Mouse (Mus musculus) CH12.LX (cell line): ENCODE data around the gene Ttc16. TPM values are rescaled to one million over a fixed set of nuclear protein-coding genes. Genes with fewer than 3 reads are reported as not detected.
A peak's percentile ranks its signal among the peaks of the same experiment; 100 is the strongest.

ENCODE experiments used
- DNase-seq: peaks from one replicate; pipeline ENCODE4 v3.0.0-alpha.2; 2013; ENCODE audit errors: extremely low read depth
- H3K27ac ChIP-seq: 2 replicates; pipeline ENCODE4 v1.5.1; 2012; ENCODE audit warnings: low read depth, mild to moderate bottlenecking, control low read depth, moderate library complexity; ENCODE audit not compliant: insufficient read depth
- H3K27me3 ChIP-seq: replicated peaks from 2 replicates; pipeline ENCODE3; 2012; ENCODE audit warnings: inconsistent platforms
- H3K36me3 ChIP-seq, 2 experiments: replicated peaks in 1 of 2; 2 replicates each; pipeline versions ENCODE3 to v1.6.1; 2012; ENCODE audit warnings: inconsistent platforms in 1 of 2, low read length in 1 of 2, mild to moderate bottlenecking in 1 of 2, mixed read lengths in 1 of 2, moderate library complexity in 1 of 2; ENCODE audit not compliant: control insufficient read depth in 1 of 2, insufficient read depth in 1 of 2
- H3K4me1 ChIP-seq, 2 experiments: 2 replicates each; pipeline ENCODE4 v1.6.1; 2012; ENCODE audit warnings: inconsistent platforms in 1 of 2, moderate library complexity in 1 of 2; ENCODE audit not compliant: insufficient read depth in 2 of 2, control insufficient read depth in 1 of 2
- H3K4me2 ChIP-seq: 2 replicates; pipeline ENCODE4 v1.6.1; 2012; ENCODE audit warnings: low read depth, mild to moderate bottlenecking, control low read depth; ENCODE audit not compliant: poor library complexity, insufficient read depth, severe bottlenecking
- H3K4me3 ChIP-seq, 3 experiments: fragments of 150-350 bp in 1 of 3; sonication (generic) in 1 of 3; replicated peaks in 1 of 3; 2 replicates each; pipeline versions ENCODE3 to v1.5.1; 2011 to 2012; ENCODE audit warnings: low read depth in 2 of 3, low read length in 2 of 3, mild to moderate bottlenecking in 2 of 3, moderate library complexity in 2 of 3, control low read depth in 1 of 3, improper control_type of control experiment in 1 of 3, inconsistent platforms in 1 of 3, mixed read lengths in 1 of 3; ENCODE audit not compliant: poor library complexity in 1 of 3
- H3K79me2 ChIP-seq: replicated peaks from 2 replicates; pipeline ENCODE4 v1.6.1; 2012; ENCODE audit warnings: mild to moderate bottlenecking, moderate library complexity; ENCODE audit not compliant: control insufficient read depth, poor library complexity, insufficient read depth, severe bottlenecking; ENCODE audit errors: extremely low read depth
- H3K9ac ChIP-seq: 2 replicates; pipeline ENCODE4 v1.6.1; 2012; ENCODE audit warnings: low read depth, mild to moderate bottlenecking, control low read depth, moderate library complexity; ENCODE audit not compliant: insufficient read depth
- H3K9me3 ChIP-seq: replicated peaks from 2 replicates; pipeline ENCODE3; 2012; ENCODE audit warnings: low read length, inconsistent platforms, mixed read lengths
- CTCF ChIP-seq, 2 experiments: IDR thresholded peaks in 1 of 2; conservative IDR thresholded peaks in 1 of 2; 2 replicates each; pipeline ENCODE4 v1.5.1; 2011 to 2012; ENCODE audit warnings: low read depth in 2 of 2, low read length in 2 of 2, improper control_type of control experiment in 1 of 2, inconsistent platforms in 1 of 2, mild to moderate bottlenecking in 1 of 2, moderate library complexity in 1 of 2
- EP300 ChIP-seq: IDR thresholded peaks from 2 replicates; pipeline ENCODE4 v1.6.1; 2011; ENCODE audit warnings: low read length, improper control_type of control experiment
- ETS1 ChIP-seq: conservative IDR thresholded peaks from 2 replicates; pipeline ENCODE4 v1.6.1; 2012; ENCODE audit warnings: low read depth, mild to moderate bottlenecking, inconsistent platforms, low read length, improper control_type of control experiment, moderate library complexity
- JUN ChIP-seq: IDR thresholded peaks from 2 replicates; pipeline ENCODE4 v1.6.1; 2011; ENCODE audit warnings: low read depth, mild to moderate bottlenecking, low read length, improper control_type of control experiment, moderate library complexity; ENCODE audit not compliant: insufficient read depth
- JUND ChIP-seq: conservative IDR thresholded peaks from 2 replicates; pipeline ENCODE4 v1.6.1; 2011; ENCODE audit warnings: low read depth, low read length, improper control_type of control experiment
- MAFK ChIP-seq: IDR thresholded peaks from 2 replicates; pipeline ENCODE4 v1.6.1; 2011; ENCODE audit warnings: low read length, improper control_type of control experiment; ENCODE audit not compliant: insufficient replicate concordance
- MXI1 ChIP-seq: IDR thresholded peaks from 2 replicates; pipeline ENCODE4 v1.6.1; 2011; ENCODE audit warnings: mild to moderate bottlenecking, low read depth, low read length, improper control_type of control experiment
- SMC3 ChIP-seq: IDR thresholded peaks from 2 replicates; pipeline ENCODE4 v1.6.1; 2011; ENCODE audit warnings: low read depth, low read length, improper control_type of control experiment
- UBTF ChIP-seq: IDR thresholded peaks from 2 replicates; pipeline ENCODE4 v1.6.1; 2012; ENCODE audit warnings: low read depth, mild to moderate bottlenecking, inconsistent platforms, low read length, improper control_type of control experiment, moderate library complexity
- USF1 ChIP-seq: IDR thresholded peaks from 2 replicates; pipeline ENCODE4 v1.6.1; 2014; ENCODE audit warnings: low read depth, mild to moderate bottlenecking, inconsistent platforms, low read length, improper control_type of control experiment
- dilution Hi-C: fragments of 300-500 bp; cut with MboI; formaldehyde crosslinking; loops from 2 replicates; pipeline ENCODE4 v1.14.3; 2020; ENCODE audit warnings: low sequenced_read_pairs; ENCODE audit not compliant: extremely low pct_unique_long_range_greater_than_20kb, extremely low pct_ligation_motif_present
- in situ Hi-C: fragments of 300-500 bp; cut with MboI; formaldehyde crosslinking; loops from 3 replicates; pipeline ENCODE4 v1.14.3; 2019; ENCODE audit warnings: low sequenced_read_pairs, low pct_ligation_motif_present, low pct_unique_long_range_greater_than_20kb, mixed read lengths
- polyA plus RNA-seq: library from polyadenylated mRNA; unstranded; fragments of >175 nt; gene quantifications from 2 replicates; pipeline ENCODE4 v1.2.1, GENCODE M21; 2012; ENCODE audit warnings: low read depth; ENCODE audit not compliant: insufficient read length
- total RNA-seq, 2 experiments: library from RNA; depleted of rRNA; stranded (reverse); fragments of 300-350 nt in 1 of 2; fragments of >200 nt in 1 of 2; gene quantifications; 2 replicates each; pipeline ENCODE4 v1.2.3; 2012 to 2014

The Ttc16 gene
- total and polyA plus RNA-seq, 3 experiments = 0.11 to 0.81 (median 0.24) TPM

- in situ Hi-C loops = no loop called here
Measured at GRCm38 (mm10) chr2:32737008-32737407, 38.4 kb downstream of the Ttc16 start.

GRCm38 (mm10) chr2:32736306-32736829 lies 39.1 kb downstream of the Ttc16 start:
- H3K9ac ChIP-seq = no peak overlapping the region
- no peak overlapping the region for H3K27ac ChIP-seq
- dilution Hi-C loops = no loop called here
- H3K4me1 ChIP-seq = peaks cover 4 to 38% of the 10 kb centered on the region in 2 experiments; a peak in 3 of 4 replicates
- H3K36me3 ChIP-seq = peaks cover 13 to 88% of the 10 kb centered on the region in 2 experiments
- DNase-seq = no peak
- no peak for TF ChIP-seq EP300
- TF ChIP-seq CTCF (conservative IDR thresholded peaks at IDR 0.05 in 1 of 2, IDR thresholded peaks at IDR 0.05 in 1 of 2; ENCODE audit: low read depth in 2 of 2, low read length in 2 of 2) = 0 out of 4 replicates have a peak, but pooled peaks of 1 of the 2 experiments have one; percentile 6
- no peak for TF ChIP-seq MXI1
- TF ChIP-seq SMC3 = peak; percentile 14
- TF ChIP-seq UBTF = no peak
- TF ChIP-seq, all 38 proteins: peak for 2
- Histone ChIP-seq H3K9me3 (no peaks in the 10 kb centered on the region), H3K79me2 (no peaks in the 10 kb centered on the region), H3K4me2 (no peak overlapping the region), H3K27me3 (no peaks in the 10 kb centered on the region), H3K4me3 (no peak overlapping the region)
- in situ Hi-C loops = no loop called here

More at GRCm38 (mm10) chr2:32737008-32737407, 38.4 kb downstream of the Ttc16 start:
- no peak for DNase-seq
- no peak overlapping the region for H3K9ac ChIP-seq
- no peaks in the 10 kb centered on the region for H3K9me3 ChIP-seq
- dilution Hi-C loops = no loop called here
- H3K4me3 ChIP-seq = no peak overlapping the region
- TF ChIP-seq ETS1 (no peak), CTCF (conservative IDR thresholded peaks at IDR 0.05 in 1 of 2, IDR thresholded peaks at IDR 0.05 in 1 of 2; ENCODE audit: low read depth in 2 of 2, low read length in 2 of 2) (0 out of 4 replicates have a peak, but pooled peaks of 1 of the 2 experiments have one; percentile 2)
- H3K27ac ChIP-seq = no peak overlapping the region
- H3K27me3 ChIP-seq = no peaks in the 10 kb centered on the region
- no peak overlapping the region for H3K4me2 ChIP-seq
- H3K36me3 ChIP-seq = peaks cover 19 to 90% of the 10 kb centered on the region in 2 experiments
- H3K79me2 ChIP-seq = no peaks in the 10 kb centered on the region
- H3K4me1 ChIP-seq = peaks cover 4 to 32% of the 10 kb centered on the region in 2 experiments; a peak in 3 of 4 replicates

GRCm38 (mm10) chr2:32734933-32735332 lies 40.5 kb downstream of the Ttc16 start:
- TF ChIP-seq SMC3 (no peak), JUN (no peak), MAFK (no peak), USF1 (no peak), JUND (no peak)
- no peak for DNase-seq
- in situ Hi-C loops (no loop called here), dilution Hi-C loops (no loop called here)
- H3K9me3 ChIP-seq = no peaks in the 10 kb centered on the region
- peaks cover 4 to 47% of the 10 kb centered on the region in 2 experiments; a peak in 3 of 4 replicates for H3K4me1 ChIP-seq
- no peaks in the 10 kb centered on the region for H3K27me3 ChIP-seq
- no peak overlapping the region for H3K9ac ChIP-seq
- H3K36me3 ChIP-seq = peaks cover 10 to 90% of the 10 kb centered on the region in 2 experiments
- no peaks in the 10 kb centered on the region for H3K79me2 ChIP-seq
- no peak overlapping the region for H3K4me3 ChIP-seq
- no peak overlapping the region for H3K4me2 ChIP-seq
- no peak overlapping the region for H3K27ac ChIP-seq
